Mouse (Mus musculus) erythroblast, embryonic 14.5 days (primary cell): ENCODE data around the gene Akap13.

Experiments
- GATA1 ChIP-seq: IDR thresholded peaks from 2 replicates; pipeline ENCODE4 v1.6.1; 2012; ENCODE audit warnings: low read length, inconsistent platforms, mixed read lengths
- TAL1 ChIP-seq: IDR thresholded peaks from 3 replicates; pipeline ENCODE4 v1.6.1; 2012; ENCODE audit warnings: low read length, inconsistent platforms, mixed read lengths

DNA sequence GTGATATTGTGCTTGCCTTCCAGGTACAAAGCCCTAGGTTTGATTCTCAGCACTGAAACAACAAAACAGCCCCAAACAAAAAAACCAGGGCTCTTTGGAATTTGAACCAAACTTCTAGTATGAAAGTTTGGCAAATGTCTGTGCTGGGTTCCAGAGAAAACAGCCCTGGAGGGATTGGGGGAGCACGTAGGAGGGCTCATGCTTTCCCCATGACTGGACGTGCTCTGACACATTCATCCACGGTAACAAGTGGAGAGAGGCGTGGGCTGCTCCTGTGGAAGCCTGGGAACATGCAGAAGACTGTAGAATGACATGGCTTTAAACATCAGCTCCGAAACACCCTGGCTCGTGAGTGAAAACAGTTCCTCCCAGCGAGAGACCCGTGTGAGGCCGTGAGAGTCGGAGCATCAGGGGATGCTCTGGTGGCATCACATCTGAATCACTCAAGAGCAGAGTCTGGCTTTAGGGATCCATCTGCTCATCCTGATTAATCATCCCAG lies 43.3 kb upstream of the Akap13 start:
- TF ChIP-seq TAL1 (no peak), GATA1 (no peak)
